Mouse (Mus musculus) ES-E14 (cell line): Measurements from ENCODE around the gene Acad10.

Source experiments
- CHD2 ChIP-seq: IDR thresholded peaks from 2 replicates; pipeline ENCODE4 v1.6.1; 2014; ENCODE audit warnings: mild to moderate bottlenecking, low read depth, low read length, inconsistent platforms
- HCFC1 ChIP-seq: IDR thresholded peaks from 2 replicates; pipeline ENCODE4 v1.6.1; 2012; ENCODE audit warnings: low read length, inconsistent platforms, borderline replicate concordance; ENCODE audit not compliant: insufficient read depth
- MAFK ChIP-seq: IDR thresholded peaks from 2 replicates; pipeline ENCODE4 v1.6.1; 2014; ENCODE audit warnings: mild to moderate bottlenecking, low read depth, low read length, inconsistent platforms; ENCODE audit not compliant: insufficient read depth

DNA sequence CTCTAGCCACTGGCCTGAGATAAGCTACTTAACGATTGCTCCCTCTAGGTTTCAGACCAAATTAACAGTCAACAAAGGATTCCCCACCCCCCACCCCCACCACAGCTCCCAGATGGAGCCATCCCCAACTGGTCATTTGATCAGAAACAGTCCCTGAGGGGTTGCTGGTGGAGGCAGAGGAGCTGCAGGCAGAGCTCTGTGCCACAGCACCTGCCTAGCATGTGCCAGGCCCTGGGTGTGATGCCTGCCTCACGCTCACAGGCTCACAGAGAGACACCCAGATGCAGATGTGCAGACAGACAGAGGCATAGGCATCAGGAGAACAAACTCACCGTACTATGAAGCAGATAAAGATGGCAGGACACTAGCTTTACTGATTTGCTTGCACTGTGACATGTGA is 27.5 kb downstream of the Acad10 start:
- TF ChIP-seq MAFK (no peak), CHD2 (no peak), HCFC1 (no peak)
